Mouse (Mus musculus) heart, adult 10 weeks (tissue): Measurements from ENCODE around the gene Clcn7. TPM values are rescaled to one million over a fixed set of nuclear protein-coding genes. Genes with fewer than 3 reads are reported as not detected.

Source experiments
- polyA plus RNA-seq: library from polyadenylated mRNA; stranded (reverse); fragments of 350-450 nt; fragmentation: Illumina TruSeq; extraction: RNeasy Lipid Tissue Mini Kit (QIAGEN cat#74804); gene quantifications from one replicate; pipeline ENCODE4 v1.2.3, GENCODE M21; 2014; ENCODE audit warnings: low read depth, low replicate concordance

The Clcn7 gene
- 22.7 TPM for polyA plus RNA-seq

GRCm38 (mm10) chr17:25133275-25133698 is at the start of gene Clcn7:
Gene Clcn7, plus strand, starts transcription at chr17:25133391.

GRCm38 (mm10) chr17:25083444-25083931 is 49.7 kb upstream of the Clcn7 start, which contains the start of gene Tmem204:
Gene Tmem204, minus strand, starts transcription at chr17:25083591.

GRCm38 (mm10) chr17:25115664-25116432 is 17.3 kb upstream of the Clcn7 start, which contains the start of gene Telo2:
Gene Telo2, minus strand, starts transcription at chr17:25115967.

GRCm38 (mm10) chr17:25120406-25120805 is 12.8 kb upstream of the Clcn7 start, which contains the start of gene Ptx4:
Gene Ptx4, plus strand, starts transcription at chr17:25120760.

GRCm38 (mm10) chr17:25162161-25162560 is 29.0 kb downstream of the Clcn7 start, which contains the start of gene Ccdc154:
Gene Ccdc154, plus strand, starts transcription at chr17:25162461.

GRCm38 (mm10) chr17:25175411-25175810 is 42.2 kb downstream of the Clcn7 start, which contains the start of gene Gm38655:
Gene Gm38655, minus strand, starts transcription at chr17:25175471.

GRCm38 (mm10) chr17:25184129-25184691 is 51.0 kb downstream of the Clcn7 start, which contains the start of gene BC003965:
Gene BC003965, plus strand, starts transcription at chr17:25184554.

GRCm38 (mm10) chr17:25188150-25189031 is 55.2 kb downstream of the Clcn7 start, which contains the start of gene Unkl:
Gene Unkl, plus strand, starts transcription at chr17:25188397.

Other genes with a start within 250 kb of the Clcn7 start
- gene Nubp2, start 247.0 kb upstream of the Clcn7 start, polyA plus RNA-seq, result 22.1 TPM
- 35.8 TPM for gene Spsb3, start 246.7 kb upstream of the Clcn7 start, polyA plus RNA-seq
- gene Eme2, start 238.3 kb upstream of the Clcn7 start, polyA plus RNA-seq, result 15.4 TPM
- gene Mrps34, start 238.3 kb upstream of the Clcn7 start, polyA plus RNA-seq, result 86.1 TPM
- 30.4 TPM for gene Nme3, start 236.9 kb upstream of the Clcn7 start, polyA plus RNA-seq
- gene Mapk8ip3, start 196.4 kb upstream of the Clcn7 start, polyA plus RNA-seq, result 67.2 TPM
- 6.5 TPM for gene Jpt2, start 172.7 kb upstream of the Clcn7 start, polyA plus RNA-seq
- gene Cramp1l, start 117.6 kb upstream of the Clcn7 start, polyA plus RNA-seq, result 8.1 TPM
- gene Ift140, start 117.3 kb upstream of the Clcn7 start, polyA plus RNA-seq, result 5.2 TPM
- 49.6 TPM for gene Tmem204, start 49.8 kb upstream of the Clcn7 start, polyA plus RNA-seq
- gene Telo2, start 17.4 kb upstream of the Clcn7 start, polyA plus RNA-seq, result 17.6 TPM
- gene Ptx4, start 12.6 kb upstream of the Clcn7 start, polyA plus RNA-seq, result not detected
- gene Ccdc154, start 29.1 kb downstream of the Clcn7 start, polyA plus RNA-seq, result not detected
- not detected for gene Gm38655, start 42.1 kb downstream of the Clcn7 start, polyA plus RNA-seq
- gene BC003965, start 51.2 kb downstream of the Clcn7 start, polyA plus RNA-seq, result 21.1 TPM
- 9.1 TPM for gene Unkl, start 55.0 kb downstream of the Clcn7 start, polyA plus RNA-seq
- gene Gnptg, start 106.7 kb downstream of the Clcn7 start, polyA plus RNA-seq, result 18.7 TPM
- gene Tsr3, start 106.8 kb downstream of the Clcn7 start, polyA plus RNA-seq, result 9.7 TPM
- 1.0 TPM for gene Baiap3, start 123.0 kb downstream of the Clcn7 start, polyA plus RNA-seq
- 105 TPM for gene Ube2i, start 141.2 kb downstream of the Clcn7 start, polyA plus RNA-seq
- gene Prss34, start 165.0 kb downstream of the Clcn7 start, polyA plus RNA-seq, result not detected
- not detected for gene Prss28, start 175.3 kb downstream of the Clcn7 start, polyA plus RNA-seq
- gene Prss29, start 185.3 kb downstream of the Clcn7 start, polyA plus RNA-seq, result not detected
- gene Tpsab1, start 212.2 kb downstream of the Clcn7 start, polyA plus RNA-seq, result 0.39 TPM
- 2.8 TPM for gene Tpsb2, start 232.9 kb downstream of the Clcn7 start, polyA plus RNA-seq
- gene Tpsg1, start 235.9 kb downstream of the Clcn7 start, polyA plus RNA-seq, result not detected